ENCODE assay signal across 8 mouse cellular contexts in the genomic region with DNA sequence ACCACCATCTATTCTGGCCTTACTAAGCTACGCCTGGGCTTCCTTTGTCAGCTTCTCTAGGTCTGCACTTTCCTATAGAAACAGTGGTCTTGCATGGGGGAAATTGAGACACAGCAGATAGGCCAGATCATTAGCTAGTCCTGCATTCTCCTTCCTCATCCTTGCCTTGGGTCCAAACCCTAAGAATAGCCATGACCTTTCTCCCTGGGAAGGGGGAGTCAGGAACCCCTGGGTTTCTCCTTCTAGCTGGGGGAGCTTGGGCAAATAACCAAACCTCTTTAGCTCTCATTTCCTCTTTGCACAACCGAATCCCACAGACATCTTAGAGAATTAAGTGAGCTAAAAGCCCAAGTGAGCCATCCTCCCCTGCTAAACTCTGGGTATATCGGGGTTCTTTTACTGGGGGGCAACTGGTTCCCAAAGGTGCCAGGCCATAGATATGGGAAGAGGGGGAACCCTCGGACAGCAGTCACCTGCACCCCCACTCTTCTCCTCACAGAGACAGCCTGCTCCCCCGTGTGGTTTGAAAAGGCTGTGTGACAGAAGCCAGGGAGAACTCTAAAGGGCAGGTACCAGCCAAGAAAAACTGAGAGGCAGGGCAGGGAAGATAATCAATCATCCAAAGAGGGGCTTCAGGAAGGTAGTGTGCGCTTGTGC.
A peak's percentile ranks its signal among the peaks of the same experiment; 100 is the strongest.
DNase-seq lines count a peak whose midpoint lies in the region; ATAC-seq and TF ChIP-seq lines count a peak whose summit lies in the region.

No protein-coding gene starts in this region.

- no peaks in the 10 kb centered on the region for H3K27me3 ChIP-seq in heart, embryonic 12.5 days (replicated peaks)
- H3K27me3 ChIP-seq in heart, embryonic 15.5 days = no peaks in the 10 kb centered on the region
- peaks cover 38% of the 10 kb centered on the region for H3K27me3 ChIP-seq in midbrain, embryonic 12.5 days

- 41% methylated on average over 6 of the region's 6 CpGs for whole genome bisulfite sequencing in heart, embryonic 12.5 days
- 9% methylated on average over 6 of the region's 6 CpGs for WGBS in bone marrow, adult 2 months
- 40% methylated on average over 6 of the region's 6 CpGs for WGBS in heart, embryonic 15.5 days
- 57% methylated on average over 6 of the region's 6 CpGs for WGBS in midbrain, embryonic 12.5 days

- H3K27ac ChIP-seq in heart, embryonic 12.5 days (ENCODE audit: poor library complexity, severe bottlenecking) = peak overlapping the region; percentile 63
- H3K27ac ChIP-seq in bone marrow, adult 2 months (ENCODE audit: control insufficient read depth, insufficient read depth, low read depth, low read length, poor library complexity) = no peak overlapping the region
- peak overlapping the region; percentile 73 for H3K27ac ChIP-seq in heart, embryonic 15.5 days
- peak overlapping the region; percentile 94 for H3K27ac ChIP-seq in midbrain, embryonic 12.5 days (replicated peaks)

- H3K4me2 ChIP-seq in heart, embryonic 12.5 days = no peak overlapping the region
- H3K4me2 ChIP-seq in heart, embryonic 15.5 days = no peak overlapping the region
- H3K4me2 ChIP-seq in midbrain, embryonic 12.5 days (replicated peaks) = no peak overlapping the region

- H3K4me1 ChIP-seq in heart, embryonic 12.5 days (replicated peaks) = peaks cover 86% of the 10 kb centered on the region
- H3K4me1 ChIP-seq in bone marrow, adult 2 months (ENCODE audit: control insufficient read depth, insufficient read depth, low read length) = peaks cover 10% of the 10 kb centered on the region
- H3K4me1 ChIP-seq in heart, embryonic 15.5 days (replicated peaks) = peaks cover 87% of the 10 kb centered on the region
- peaks cover 100% of the 10 kb centered on the region for H3K4me1 ChIP-seq in midbrain, embryonic 12.5 days

- no peak for TF ChIP-seq POLR2A in bone marrow, adult 2 months (IDR thresholded peaks at IDR 0.05; ENCODE audit: borderline replicate concordance, control insufficient read depth, low read depth, low read length)

- no peak for ATAC-seq in heart, embryonic 12.5 days (ENCODE audit: insufficient number of reproducible peaks, low FRiP score)
- no peak for ATAC-seq in heart, embryonic 15.5 days (replicated peaks; ENCODE audit: insufficient number of reproducible peaks, insufficient read depth, low FRiP score, low read depth)
- ATAC-seq in midbrain, embryonic 12.5 days (ENCODE audit: low FRiP score, low read depth) = no peak

- H3K9me3 ChIP-seq in heart, embryonic 12.5 days (replicated peaks) = no peaks in the 10 kb centered on the region
- H3K9me3 ChIP-seq in heart, embryonic 15.5 days (replicated peaks) = no peaks in the 10 kb centered on the region
- no peaks in the 10 kb centered on the region for H3K9me3 ChIP-seq in midbrain, embryonic 12.5 days

- H3K4me3 ChIP-seq in heart, embryonic 12.5 days = no peak overlapping the region
- H3K4me3 ChIP-seq in bone marrow, adult 2 months (replicated peaks; ENCODE audit: control insufficient read depth, low read depth, low read length) = no peak overlapping the region
- H3K4me3 ChIP-seq in heart, embryonic 15.5 days = no peak overlapping the region
- no peak overlapping the region for H3K4me3 ChIP-seq in midbrain, embryonic 12.5 days

- TF ChIP-seq CTCF in bone marrow, adult 2 months (IDR thresholded peaks at IDR 0.05; ENCODE audit: control insufficient read depth, insufficient read depth, low read length) = peak; percentile 10; the same call in 1 of the 2 replicates

- DNase-seq in heart, adult 8-10 months (ENCODE audit: low spot score) = no peak
- DNase-seq in left cerebral cortex, adult 18-20 months (ENCODE audit: low spot score in 2 of 2) = no peak
- DNase-seq in frontal cortex, adult 2 months (ENCODE audit: extremely low spot score in 1 of 2, low spot score in 1 of 2) = no peak
- no peak for DNase-seq in urinary bladder, postnatal 14 days (ENCODE audit: low spot score)

- no peaks in the 10 kb centered on the region for H3K36me3 ChIP-seq in heart, embryonic 12.5 days
- H3K36me3 ChIP-seq in heart, embryonic 15.5 days = no peaks in the 10 kb centered on the region
- H3K36me3 ChIP-seq in midbrain, embryonic 12.5 days = no peaks in the 10 kb centered on the region

- H3K9ac ChIP-seq in heart, embryonic 12.5 days = no peak overlapping the region
- no peak overlapping the region for H3K9ac ChIP-seq in heart, embryonic 15.5 days
- H3K9ac ChIP-seq in midbrain, embryonic 12.5 days (replicated peaks) = no peak overlapping the region; the same call in 1 of the 2 replicates
